Mouse (Mus musculus): ENCODE results near the gene Mok. TPM values are rescaled to one million over a fixed set of nuclear protein-coding genes. Genes with fewer than 3 reads are reported as not detected.

Gene Mok
- polyA plus RNA-seq, 1 experiment = 0.35 TPM

GRCm38 (mm10) chr12:110850929-110851256 lies 10.2 kb upstream of the Mok start:
- 11% methylated on average over 9 of the region's 9 CpGs for WGBS
- peak overlapping the region; percentile 85 for H3K4me3 ChIP-seq (ENCODE audit: extremely low read depth, insufficient read depth, insufficient read length)
- no peak for DNase-seq (ENCODE audit: low read depth in 1 of 2, low spot score in 2 of 2)

GRCm38 (mm10) chr12:110850010-110850928 lies 9.5 kb upstream of the Mok start, which contains the start of gene Zfp839:
Gene Zfp839, plus strand, starts transcription at chr12:110850253.
- Histone ChIP-seq H3K27me3 (ENCODE audit: control insufficient read depth, insufficient read depth, low read length) (0 out of 2 replicates have a peak, but pooled peaks cover 3% of the 10 kb centered on the region), H3K4me1 (ENCODE audit: control insufficient read depth, insufficient read depth, insufficient read length) (peaks cover 14% of the 10 kb centered on the region; the same call in 1 of the 2 replicates), H3K27ac (ENCODE audit: insufficient read depth, low read length) (peak within 1 kb of the TSS; percentile 69), H3K36me3 (ENCODE audit: control insufficient read depth, insufficient read depth, low read length) (no peaks in the 10 kb centered on the region), H3K4me3 (ENCODE audit: extremely low read depth, insufficient read depth, insufficient read length) (peak within 1 kb of the TSS; percentile 85)
- TF ChIP-seq POLR2A (IDR thresholded peaks at IDR 0.05; ENCODE audit: low read depth, low read length) = no peak; the same call in 1 of the 2 replicates
- TF ChIP-seq CTCF (IDR thresholded peaks at IDR 0.05; ENCODE audit: extremely low read depth, insufficient read depth, insufficient read length, insufficient replicate concordance) = no peak
- WGBS = under 1% methylated on average over 89 of the region's 89 CpGs
- DNase-seq (ENCODE audit: low read depth in 1 of 2, low spot score in 2 of 2) = peak in 1 of 2 experiments; percentile 65

More at GRCm38 (mm10) chr12:110850929-110851256, 10.2 kb upstream of the Mok start:
- peak overlapping the region; percentile 69 for H3K27ac ChIP-seq (ENCODE audit: insufficient read depth, low read length)
- peaks cover 20% of the 10 kb centered on the region; the same call in 1 of the 2 replicates for H3K4me1 ChIP-seq (ENCODE audit: control insufficient read depth, insufficient read depth, insufficient read length)
- no peak for TF ChIP-seq CTCF (IDR thresholded peaks at IDR 0.05; ENCODE audit: extremely low read depth, insufficient read depth, insufficient read length, insufficient replicate concordance)
- TF ChIP-seq POLR2A (IDR thresholded peaks at IDR 0.05; ENCODE audit: low read depth, low read length) = no peak
- H3K36me3 ChIP-seq (ENCODE audit: control insufficient read depth, insufficient read depth, low read length) = peaks cover 1% of the 10 kb centered on the region; the same call in 1 of the 2 replicates
- 0 out of 2 replicates have a peak, but pooled peaks cover 2% of the 10 kb centered on the region for H3K27me3 ChIP-seq (ENCODE audit: control insufficient read depth, insufficient read depth, low read length)

- peaks cover 4% of the 10 kb centered on the region; the same call in 1 of the 2 replicates for H3K4me1 ChIP-seq (ENCODE audit: control insufficient read depth, insufficient read depth, insufficient read length)
- no peak overlapping the region for H3K4me3 ChIP-seq (ENCODE audit: extremely low read depth, insufficient read depth, insufficient read length)
- 85% methylated on average over 6 of the region's 6 CpGs for WGBS
- TF ChIP-seq CTCF (IDR thresholded peaks at IDR 0.05; ENCODE audit: extremely low read depth, insufficient read depth, insufficient read length, insufficient replicate concordance) = no peak
- TF ChIP-seq POLR2A (IDR thresholded peaks at IDR 0.05; ENCODE audit: low read depth, low read length) = no peak
- no peak for DNase-seq (ENCODE audit: low read depth in 1 of 2, low spot score in 2 of 2)
- no peaks in the 10 kb centered on the region for H3K36me3 ChIP-seq (ENCODE audit: control insufficient read depth, insufficient read depth, low read length)
- H3K27me3 ChIP-seq (ENCODE audit: control insufficient read depth, insufficient read depth, low read length) = 0 out of 2 replicates have a peak, but pooled peaks cover 3% of the 10 kb centered on the region
- no peak overlapping the region for H3K27ac ChIP-seq (ENCODE audit: insufficient read depth, low read length)
These were observed 5.5 kb upstream of the Mok start for GRCm38 (mm10) chr12:110846191-110846765.

- 0 out of 2 replicates have a peak, but pooled peaks cover 3% of the 10 kb centered on the region for H3K27me3 ChIP-seq (ENCODE audit: control insufficient read depth, insufficient read depth, low read length)
- peak overlapping the region; percentile 53 for H3K4me3 ChIP-seq (ENCODE audit: extremely low read depth, insufficient read depth, insufficient read length)
- no peaks in the 10 kb centered on the region for H3K4me1 ChIP-seq (ENCODE audit: control insufficient read depth, insufficient read depth, insufficient read length)
- peak overlapping the region; percentile 33; the same call in 1 of the 2 replicates for H3K27ac ChIP-seq (ENCODE audit: insufficient read depth, low read length)
- H3K36me3 ChIP-seq (ENCODE audit: control insufficient read depth, insufficient read depth, low read length) = no peaks in the 10 kb centered on the region
- TF ChIP-seq CTCF (IDR thresholded peaks at IDR 0.05; ENCODE audit: extremely low read depth, insufficient read depth, insufficient read length, insufficient replicate concordance) (no peak), POLR2A (IDR thresholded peaks at IDR 0.05; ENCODE audit: low read depth, low read length) (no peak)
- 2% methylated on average over 36 of the region's 36 CpGs for WGBS
- DNase-seq (ENCODE audit: low read depth in 1 of 2, low spot score in 2 of 2) = peak in 1 of 2 experiments; percentile 57
These were observed 4.6 kb upstream of the Mok start for GRCm38 (mm10) chr12:110845131-110845880.

- H3K27ac ChIP-seq (ENCODE audit: insufficient read depth, low read length) = peak overlapping the region; percentile 33; the same call in 1 of the 2 replicates
These were observed 3.7 kb upstream of the Mok start for GRCm38 (mm10) chr12:110844227-110845130.

More at GRCm38 (mm10) chr12:110844227-110845130, 3.7 kb upstream of the Mok start:
- TF ChIP-seq POLR2A (IDR thresholded peaks at IDR 0.05; ENCODE audit: low read depth, low read length) (no peak), CTCF (IDR thresholded peaks at IDR 0.05; ENCODE audit: extremely low read depth, insufficient read depth, insufficient read length, insufficient replicate concordance) (no peak)
- H3K4me3 ChIP-seq (ENCODE audit: extremely low read depth, insufficient read depth, insufficient read length) = peak overlapping the region; percentile 57; the same call in 1 of the 2 replicates
- H3K36me3 ChIP-seq (ENCODE audit: control insufficient read depth, insufficient read depth, low read length) = no peaks in the 10 kb centered on the region
- WGBS = 2% methylated on average over 42 of the region's 42 CpGs
- 0 out of 2 replicates have a peak, but pooled peaks cover 5% of the 10 kb centered on the region for H3K27me3 ChIP-seq (ENCODE audit: control insufficient read depth, insufficient read depth, low read length)
- peak in 1 of 2 experiments; percentile 15 for DNase-seq (ENCODE audit: low read depth in 1 of 2, low spot score in 2 of 2)
- no peaks in the 10 kb centered on the region for H3K4me1 ChIP-seq (ENCODE audit: control insufficient read depth, insufficient read depth, insufficient read length)

Data from spleen, adult 2 months (tissue).